Mouse (Mus musculus) hindbrain, embryonic 13.5 days (tissue): ENCODE data around the gene Slc2a12. TPM values are rescaled to one million over a fixed set of nuclear protein-coding genes. Genes with fewer than 3 reads are reported as not detected.

ENCODE experiments used
- ATAC-seq: fragments of 200-750 bp; cut with Nextera tagmentation; 2 replicates; pipeline ENCODE4 v1.8.0; 2017; ENCODE audit warnings: moderate TSS enrichment; ENCODE audit not compliant: low FRiP score
- H3K27ac ChIP-seq: fragments of 300-500 bp; sonication (generic); 2 replicates; pipeline ENCODE4 v1.5.1; 2015; ENCODE audit warnings: inconsistent platforms, mild to moderate bottlenecking, moderate library complexity
- H3K27me3 ChIP-seq: fragments of 300-500 bp; sonication (generic); 2 replicates; pipeline ENCODE4 v1.6.1; 2015; ENCODE audit warnings: mild to moderate bottlenecking, inconsistent platforms
- H3K36me3 ChIP-seq: fragments of 300-500 bp; sonication (generic); 2 replicates; pipeline ENCODE4 v1.6.1; 2015; ENCODE audit warnings: mild to moderate bottlenecking, inconsistent platforms
- H3K4me1 ChIP-seq: fragments of 300-500 bp; sonication (generic); replicated peaks from 2 replicates; pipeline ENCODE4 v1.6.1; 2015; ENCODE audit warnings: inconsistent platforms
- H3K4me2 ChIP-seq: fragments of 300-500 bp; sonication (generic); 2 replicates; pipeline ENCODE4 v1.6.1; 2015; ENCODE audit warnings: inconsistent platforms, mild to moderate bottlenecking, moderate library complexity
- H3K4me3 ChIP-seq: fragments of 300-500 bp; sonication (generic); 2 replicates; pipeline ENCODE4 v1.5.1; 2015; ENCODE audit warnings: mild to moderate bottlenecking, inconsistent platforms
- H3K9ac ChIP-seq: fragments of 300-500 bp; sonication (generic); 2 replicates; pipeline ENCODE4 v1.6.1; 2015; ENCODE audit warnings: mild to moderate bottlenecking, inconsistent platforms
- H3K9me3 ChIP-seq: fragments of 300-500 bp; sonication (generic); 2 replicates; pipeline ENCODE4 v1.6.1; 2016; ENCODE audit warnings: inconsistent platforms
- WGBS: fragments of 180-500 bp; shearing (Covaris S2); methylation state at CpG from one replicate; pipeline ENCODE4 v1.1.7; 2015; 5-methylcytosine and 5-hydroxymethylcytosine counted together
- polyA plus RNA-seq: library from polyadenylated mRNA; unstranded; fragments of >200 nt; fragmentation: Nextera tagmentation; extraction: Ambion mirVana; gene quantifications from 2 replicates; pipeline ENCODE4 v1.2.1, GENCODE M21; 2015

Gene Slc2a12
- polyA plus RNA-seq, 1 experiment from 2014 or later = 5.2 TPM

DNA sequence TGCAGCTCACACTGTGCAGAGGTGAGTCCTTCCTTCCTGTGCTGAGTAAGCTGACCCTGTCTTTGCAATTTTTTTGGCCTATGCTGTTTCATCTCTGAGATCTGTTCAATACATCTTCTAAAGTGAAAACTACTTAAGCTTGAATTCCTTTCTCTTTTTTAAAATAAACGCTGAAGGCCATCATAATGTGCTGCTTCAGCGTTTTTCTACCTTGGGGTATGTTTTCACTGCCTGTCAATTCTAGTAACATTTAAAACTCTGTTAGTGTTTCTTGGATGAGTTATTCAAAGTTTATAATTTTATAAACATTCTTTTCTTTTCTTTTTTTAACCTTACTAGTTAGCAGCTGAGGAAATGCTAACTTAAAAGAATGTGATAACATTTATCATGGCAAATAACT lies 68.1 kb downstream of the Slc2a12 start:
- no peaks in the 10 kb centered on the region for H3K27me3 ChIP-seq
- H3K4me3 ChIP-seq = no peak overlapping the region
- H3K27ac ChIP-seq = no peak overlapping the region
- 0 out of 2 replicates have a peak, but pooled peaks cover 9% of the 10 kb centered on the region for H3K4me1 ChIP-seq
- H3K4me2 ChIP-seq = no peak overlapping the region
- peaks cover 26% of the 10 kb centered on the region for H3K36me3 ChIP-seq
- ATAC-seq = no peak
- 91% methylated on average over 2 of the region's 2 CpGs for WGBS
- H3K9me3 ChIP-seq = no peaks in the 10 kb centered on the region
- no peak overlapping the region for H3K9ac ChIP-seq

DNA sequence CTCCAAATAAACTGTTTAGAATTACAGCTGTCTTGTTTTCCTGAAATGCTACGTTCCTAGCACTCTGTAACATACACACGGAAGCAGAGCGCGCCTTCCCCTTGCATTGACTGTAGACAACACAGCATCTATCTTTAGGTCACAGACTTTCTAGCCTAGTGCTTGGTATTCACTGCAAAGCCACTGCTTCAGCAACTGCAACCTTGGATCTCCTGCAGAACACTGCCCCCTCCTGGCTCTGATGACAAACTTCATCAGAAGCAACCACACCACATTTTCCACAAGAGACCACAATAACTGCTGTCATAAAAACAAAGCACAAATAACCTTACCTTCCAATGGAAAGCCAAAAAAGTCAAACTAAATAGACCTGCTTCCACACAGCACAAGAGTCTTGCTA lies 69.7 kb downstream of the Slc2a12 start:
- peak; percentile 67; the same call in 1 of the 2 replicates for ATAC-seq
- no peaks in the 10 kb centered on the region for H3K27me3 ChIP-seq
- no peak overlapping the region for H3K4me2 ChIP-seq
- H3K9me3 ChIP-seq = no peaks in the 10 kb centered on the region
- H3K9ac ChIP-seq = no peak overlapping the region
- H3K4me1 ChIP-seq = peaks cover 17% of the 10 kb centered on the region
- H3K27ac ChIP-seq = no peak overlapping the region
- H3K4me3 ChIP-seq = no peak overlapping the region
- peaks cover 11% of the 10 kb centered on the region for H3K36me3 ChIP-seq
- WGBS = 77% methylated on average over 4 of the region's 4 CpGs

DNA sequence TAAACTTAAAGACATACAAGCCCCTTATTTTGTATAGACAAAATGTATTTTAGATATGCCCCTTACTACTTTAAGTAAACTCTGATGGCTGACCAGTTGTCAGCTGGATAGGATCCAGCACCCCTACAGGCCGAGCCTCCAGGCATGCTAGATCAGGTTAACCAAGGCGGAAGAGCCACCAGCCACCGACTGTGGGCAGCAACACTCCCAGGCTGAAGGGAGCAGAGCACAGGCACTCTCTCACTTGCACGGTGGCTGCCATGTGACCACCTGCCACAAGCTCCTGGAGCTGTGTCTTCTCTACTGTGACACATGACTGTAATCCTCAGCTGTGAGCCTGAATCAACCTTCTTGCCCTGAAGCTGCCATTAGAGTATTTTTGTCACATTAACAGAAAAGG lies 73.7 kb downstream of the Slc2a12 start:
- Histone ChIP-seq H3K4me1 (peaks cover 18% of the 10 kb centered on the region), H3K27ac (no peak overlapping the region), H3K9me3 (no peaks in the 10 kb centered on the region), H3K4me2 (no peak overlapping the region), H3K36me3 (no peaks in the 10 kb centered on the region), H3K27me3 (no peaks in the 10 kb centered on the region), H3K4me3 (no peak overlapping the region), H3K9ac (no peak overlapping the region)
- ATAC-seq = no peak
- WGBS = 40% methylated on average over 4 of the region's 4 CpGs

DNA sequence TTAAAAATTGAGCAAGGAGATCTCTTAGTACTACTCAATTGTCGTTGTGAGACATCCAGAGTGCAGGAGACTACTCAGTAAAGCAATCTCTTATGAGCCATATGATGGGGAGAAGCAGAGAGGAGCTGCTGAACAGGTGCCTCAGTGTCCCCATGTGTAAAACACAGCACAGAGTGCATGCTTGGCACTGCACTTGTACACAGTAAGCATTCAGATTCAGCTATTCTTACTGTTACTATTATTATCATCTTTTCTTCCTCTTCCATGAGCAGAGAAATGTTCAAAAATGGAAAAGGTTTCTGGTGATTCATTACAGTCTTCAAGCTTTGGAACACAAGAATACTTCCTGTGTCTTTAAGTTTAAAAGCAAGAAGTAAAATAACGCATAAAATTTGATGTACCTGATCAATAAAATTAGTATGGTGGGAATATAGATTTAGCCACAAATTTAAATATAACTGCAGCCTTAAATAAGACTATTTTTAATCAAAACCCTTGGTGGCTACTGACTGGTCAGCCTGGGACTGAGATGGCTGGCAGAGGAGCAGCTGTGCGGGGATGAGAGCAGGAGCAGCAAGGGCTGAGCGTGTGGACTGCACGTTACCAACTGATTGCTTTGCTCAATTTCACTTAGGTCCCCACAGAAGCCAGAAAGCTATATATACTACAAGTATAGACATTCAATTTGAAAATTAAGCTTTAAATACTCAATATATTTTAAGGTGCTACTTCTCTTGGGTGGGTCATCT lies 76.1 kb downstream of the Slc2a12 start:
- no peak overlapping the region for H3K4me2 ChIP-seq
- no peaks in the 10 kb centered on the region for H3K36me3 ChIP-seq
- no peaks in the 10 kb centered on the region for H3K9me3 ChIP-seq
- H3K27ac ChIP-seq = no peak overlapping the region
- no peak overlapping the region for H3K4me3 ChIP-seq
- ATAC-seq = no peak
- H3K9ac ChIP-seq = no peak overlapping the region
- no peaks in the 10 kb centered on the region for H3K27me3 ChIP-seq
- WGBS = 92% methylated on average over 5 of the region's 5 CpGs
- peaks cover 20% of the 10 kb centered on the region for H3K4me1 ChIP-seq

DNA sequence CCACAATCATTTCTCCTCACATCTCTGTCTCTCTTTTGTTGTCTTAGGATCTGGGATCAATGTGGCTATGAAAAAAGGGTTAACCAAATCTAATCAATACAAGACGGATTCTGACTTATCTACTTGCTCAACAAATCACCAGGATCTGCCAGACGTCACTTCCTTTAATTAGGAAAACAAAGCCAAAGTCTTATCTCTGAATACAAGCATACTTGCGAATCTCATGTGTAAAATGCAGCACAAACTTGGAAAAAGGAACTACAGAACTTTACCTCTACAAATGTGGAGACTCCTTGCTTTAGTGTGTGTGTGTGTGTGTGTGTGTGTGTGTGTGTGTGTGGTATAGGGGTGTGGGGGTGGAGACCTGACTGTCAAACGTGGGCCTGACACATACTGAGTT lies 80.4 kb downstream of the Slc2a12 start:
- Histone ChIP-seq H3K4me1 (peaks cover 46% of the 10 kb centered on the region), H3K9me3 (no peaks in the 10 kb centered on the region), H3K4me3 (no peak overlapping the region), H3K27ac (no peak overlapping the region), H3K4me2 (no peak overlapping the region), H3K9ac (no peak overlapping the region), H3K27me3 (no peaks in the 10 kb centered on the region), H3K36me3 (no peaks in the 10 kb centered on the region)
- ATAC-seq = no peak
- WGBS = 65% methylated on average over 4 of the region's 4 CpGs

DNA sequence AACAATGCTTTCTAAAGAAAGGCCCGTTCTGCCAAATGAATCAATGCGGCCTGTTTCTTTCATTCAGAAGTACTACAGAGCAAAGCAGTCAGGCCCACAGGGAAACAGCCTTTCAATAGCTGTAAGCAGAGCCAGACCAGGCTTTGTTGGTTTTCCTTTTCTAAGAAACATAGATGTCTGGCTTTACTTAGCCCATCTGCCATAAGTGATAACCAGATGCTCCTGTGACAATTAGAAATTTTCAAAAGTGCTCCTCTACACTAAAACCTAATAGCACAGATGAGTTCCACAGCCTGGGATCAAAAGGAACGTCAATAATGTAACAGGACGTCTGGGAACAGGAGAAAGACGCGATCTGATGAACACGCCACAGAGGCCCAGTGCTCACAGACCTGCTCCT lies 81.5 kb downstream of the Slc2a12 start:
- no peaks in the 10 kb centered on the region for H3K36me3 ChIP-seq
- WGBS = 51% methylated on average over 7 of the region's 7 CpGs
- no peak overlapping the region for H3K9ac ChIP-seq
- ATAC-seq = no peak
- no peak overlapping the region for H3K4me3 ChIP-seq
- H3K27ac ChIP-seq = peak overlapping the region; percentile 55
- H3K9me3 ChIP-seq = no peaks in the 10 kb centered on the region
- no peaks in the 10 kb centered on the region for H3K27me3 ChIP-seq
- H3K4me2 ChIP-seq = no peak overlapping the region
- peaks cover 47% of the 10 kb centered on the region for H3K4me1 ChIP-seq

DNA sequence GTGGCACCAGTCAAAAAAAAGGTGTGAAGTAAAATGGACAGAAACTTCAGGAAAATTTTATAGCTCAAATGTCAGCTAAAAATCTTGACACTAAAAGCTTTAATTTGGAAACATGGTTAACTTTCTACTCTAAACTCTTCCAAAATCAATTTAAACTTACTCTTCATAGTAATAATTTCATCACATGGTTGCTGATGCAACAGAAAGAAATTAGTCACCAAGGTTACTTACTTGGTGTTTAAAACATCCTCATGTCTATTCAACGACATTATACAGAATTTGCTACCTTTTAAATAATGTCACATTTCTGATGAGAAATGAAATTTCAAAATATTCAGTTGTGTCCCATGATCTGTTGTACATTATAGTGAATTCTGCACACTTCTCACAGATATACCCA lies 83.4 kb downstream of the Slc2a12 start:
- no peak overlapping the region for H3K4me2 ChIP-seq
- no peak for ATAC-seq
- no peaks in the 10 kb centered on the region for H3K36me3 ChIP-seq
- H3K4me3 ChIP-seq = no peak overlapping the region
- H3K9me3 ChIP-seq = no peaks in the 10 kb centered on the region
- 83% methylated on average over 1 of the region's 1 CpGs for WGBS
- no peak overlapping the region for H3K9ac ChIP-seq
- no peaks in the 10 kb centered on the region for H3K27me3 ChIP-seq
- H3K4me1 ChIP-seq = peaks cover 49% of the 10 kb centered on the region
- H3K27ac ChIP-seq = no peak overlapping the region

DNA sequence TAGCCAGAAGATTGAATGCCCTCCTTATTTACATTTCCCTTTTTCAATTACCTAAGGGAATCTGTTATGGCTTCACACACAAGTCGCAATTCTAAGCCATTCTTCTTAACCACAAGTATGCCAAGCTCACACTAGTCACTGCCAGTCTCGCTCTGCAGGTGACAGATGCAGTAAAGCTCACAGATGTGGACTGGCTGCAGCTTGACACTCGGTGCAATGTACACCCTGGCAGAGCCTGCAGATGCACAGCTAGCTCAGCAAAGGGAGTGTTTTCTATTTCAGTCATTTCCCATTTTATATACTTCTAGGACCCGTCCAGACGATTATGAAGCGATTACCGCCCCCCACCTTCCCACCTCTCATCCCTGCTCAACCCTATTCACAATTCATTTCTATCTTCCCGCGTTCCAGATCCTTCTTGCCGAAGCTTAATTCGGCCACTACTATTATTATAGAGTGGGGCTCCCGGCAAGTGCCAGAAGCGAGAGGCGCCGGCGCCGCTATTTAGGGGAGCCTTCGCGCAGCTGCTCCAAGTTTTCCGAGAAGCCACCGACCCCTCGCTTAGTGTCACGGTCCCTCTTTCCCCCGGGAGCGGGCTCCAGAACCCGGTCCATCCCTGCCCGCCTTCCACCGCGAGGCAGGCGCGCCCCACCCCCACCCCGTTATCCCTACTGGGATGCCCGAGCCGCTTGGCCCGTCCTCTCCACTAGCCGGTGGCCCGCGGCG lies 85.6 kb downstream of the Slc2a12 start:
- ATAC-seq = peak; percentile 79
- Histone ChIP-seq H3K27me3 (no peaks in the 10 kb centered on the region), H3K27ac (peak overlapping the region; percentile 98), H3K4me2 (peak overlapping the region; percentile 77), H3K4me1 (peaks cover 40% of the 10 kb centered on the region), H3K9me3 (no peaks in the 10 kb centered on the region), H3K4me3 (peak overlapping the region; percentile 97), H3K9ac (peak overlapping the region; percentile 98), H3K36me3 (no peaks in the 10 kb centered on the region)
- under 1% methylated on average over 39 of the region's 39 CpGs for WGBS

DNA sequence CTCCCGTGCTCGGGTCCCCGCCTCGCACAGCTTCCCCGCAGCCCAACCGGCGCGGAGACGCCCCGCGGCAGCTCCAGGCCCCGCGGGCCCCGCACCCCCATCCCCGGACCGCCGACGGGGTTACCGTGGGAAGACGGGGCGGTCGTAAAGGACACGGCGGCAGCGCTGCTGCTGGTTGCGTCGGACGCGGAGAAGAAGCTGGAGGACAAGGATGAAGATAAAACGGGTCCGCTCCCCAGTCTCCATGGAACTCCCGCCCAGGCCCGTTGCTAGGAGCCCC lies 86.1 kb downstream of the Slc2a12 start:
- no peaks in the 10 kb centered on the region for H3K36me3 ChIP-seq
- H3K27ac ChIP-seq = peak overlapping the region; percentile 98
- H3K27me3 ChIP-seq = no peaks in the 10 kb centered on the region
- peaks cover 40% of the 10 kb centered on the region for H3K4me1 ChIP-seq
- H3K9ac ChIP-seq = peak overlapping the region; percentile 98
- peak overlapping the region; percentile 97 for H3K4me3 ChIP-seq
- peak overlapping the region; percentile 77 for H3K4me2 ChIP-seq
- under 1% methylated on average over 33 of the region's 33 CpGs for WGBS
- ATAC-seq = no peak
- no peaks in the 10 kb centered on the region for H3K9me3 ChIP-seq

DNA sequence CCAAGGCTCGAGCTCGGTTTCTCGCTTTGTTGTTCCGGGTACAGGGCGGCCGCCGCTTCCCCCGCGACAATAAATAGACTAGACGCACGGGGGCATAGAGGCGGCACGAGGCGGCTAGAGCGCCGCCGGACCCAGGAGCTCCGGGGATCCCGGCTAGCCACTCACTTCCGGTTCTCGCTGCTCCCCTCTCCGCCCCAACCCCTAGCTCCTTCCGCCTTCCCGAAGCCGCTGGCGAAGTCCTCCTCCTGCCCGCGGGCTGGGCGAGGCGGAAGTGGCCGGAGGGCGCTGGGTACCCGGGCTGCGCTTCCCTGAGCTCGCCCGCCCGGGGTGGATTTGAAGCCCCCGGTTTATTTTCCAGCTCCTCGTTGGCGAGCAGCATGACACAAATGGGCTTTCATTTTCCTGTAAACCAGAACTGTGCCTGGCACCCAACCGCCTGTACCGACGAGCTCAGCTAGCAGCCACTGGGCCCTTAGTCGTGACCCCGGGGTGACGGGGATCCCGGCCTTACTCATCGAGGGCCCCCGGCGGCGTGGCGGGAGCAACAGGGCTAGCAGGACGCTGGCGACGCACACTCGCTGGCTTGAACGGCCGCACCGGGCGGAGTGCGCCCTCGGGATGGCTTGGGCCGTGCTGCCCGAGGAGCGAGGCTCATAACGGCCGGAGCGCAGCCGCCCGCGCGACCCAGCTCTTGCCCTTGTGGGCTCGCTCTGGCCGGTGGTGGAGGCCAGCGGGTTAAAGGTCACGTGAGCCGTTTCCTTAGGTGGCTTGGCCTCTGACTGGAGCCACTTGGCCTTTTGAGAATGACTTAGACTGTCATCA lies 86.7 kb downstream of the Slc2a12 start, which contains the start of gene Tbpl1:
TSS of gene Tbpl1 (minus strand) at position 667 of the 822 bp plus-strand sequence.
- Histone ChIP-seq H3K4me2 (peak within 1 kb of the TSS; percentile 82), H3K27me3 (no peaks in the 10 kb centered on the region), H3K9me3 (no peaks in the 10 kb centered on the region), H3K27ac (peak within 1 kb of the TSS; percentile 98), H3K4me1 (peaks cover 36% of the 10 kb centered on the region), H3K9ac (peak within 1 kb of the TSS; percentile 98), H3K4me3 (peak within 1 kb of the TSS; percentile 97), H3K36me3 (no peaks in the 10 kb centered on the region)
- peak; percentile 99 for ATAC-seq
- WGBS = under 1% methylated on average over 77 of the region's 77 CpGs

DNA sequence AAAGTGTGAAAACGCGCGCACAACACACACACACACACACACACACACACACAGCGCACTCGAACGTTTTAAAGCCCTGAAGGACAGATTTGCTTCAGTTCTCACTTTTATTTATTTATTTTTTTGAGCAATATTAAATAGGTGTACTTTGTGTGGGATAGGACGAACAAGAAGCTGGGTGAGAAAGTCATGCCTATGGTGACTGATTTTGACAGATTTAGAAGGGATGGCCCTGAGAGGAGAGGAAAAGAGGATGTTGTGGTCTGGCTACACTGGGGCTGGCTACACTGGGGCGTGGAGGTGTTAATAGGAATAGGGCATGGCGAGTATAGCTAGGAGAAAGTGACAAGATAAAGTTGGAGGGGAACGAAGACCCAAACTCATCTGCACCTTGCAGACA lies 87.4 kb downstream of the Slc2a12 start:
- H3K4me3 ChIP-seq = peak overlapping the region; percentile 97
- peak overlapping the region; percentile 98 for H3K27ac ChIP-seq
- H3K4me1 ChIP-seq = peaks cover 29% of the 10 kb centered on the region
- WGBS = 64% methylated on average over 10 of the region's 10 CpGs
- H3K9me3 ChIP-seq = no peaks in the 10 kb centered on the region
- peak overlapping the region; percentile 82 for H3K4me2 ChIP-seq
- H3K9ac ChIP-seq = peak overlapping the region; percentile 98
- no peaks in the 10 kb centered on the region for H3K36me3 ChIP-seq
- ATAC-seq = no peak
- H3K27me3 ChIP-seq = no peaks in the 10 kb centered on the region

DNA sequence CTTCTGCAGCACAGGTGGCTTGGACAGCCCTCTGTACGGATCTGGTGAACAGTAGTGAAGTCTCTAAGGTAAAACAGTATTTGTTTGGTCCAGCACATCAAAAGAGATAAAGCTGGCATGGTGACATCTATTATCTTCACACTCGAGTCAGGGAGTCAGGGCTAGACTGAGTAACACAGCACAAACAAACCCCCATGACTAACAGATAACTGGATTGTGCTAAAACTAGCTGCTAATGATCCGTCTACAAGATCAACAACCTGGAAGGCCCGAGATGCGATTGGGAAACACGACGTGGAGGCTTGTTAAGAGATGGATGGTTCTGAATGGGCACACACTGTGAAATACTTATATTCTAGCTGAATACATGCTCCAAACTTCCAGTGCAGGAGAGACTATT lies 101.1 kb downstream of the Slc2a12 start:
- 62% methylated on average over 7 of the region's 7 CpGs for WGBS
- H3K9ac ChIP-seq = no peak overlapping the region

More for the DNA sequence above, 101.1 kb downstream of the Slc2a12 start:
- Histone ChIP-seq H3K9me3 (no peaks in the 10 kb centered on the region), H3K27ac (peak overlapping the region; percentile 82), H3K4me2 (no peak overlapping the region), H3K4me1 (peaks cover 15% of the 10 kb centered on the region), H3K4me3 (no peak overlapping the region), H3K27me3 (no peaks in the 10 kb centered on the region), H3K36me3 (no peaks in the 10 kb centered on the region)
- peak; percentile 50 for ATAC-seq
